Mouse (Mus musculus) embryonic stem cell, embryonic (primary cell): ENCODE measurements around the gene Asb14.

Experiments
- CTCF ChIA-PET, 4 experiments: fragments of 300-600 bp in 2 of 4; fragments of 350-600 bp in 2 of 4; sonication (Branson Sonifier 250); formaldehyde crosslinking; loops; one replicate each; lab custom pipeline; 2022; ENCODE audit warnings: inconsistent platforms in 2 of 4; lab: Charles Lee
- POLR2A ChIA-PET, 4 experiments: fragments of 300-600 bp in 2 of 4; fragments of 350-600 bp in 2 of 4; sonication (Branson Sonifier 250); formaldehyde crosslinking; loops; one replicate each; lab custom pipeline; 2022; ENCODE audit warnings: antibody characterized with exemption in 4 of 4, inconsistent platforms in 1 of 4; lab: Charles Lee

Gene Asb14

DNA sequence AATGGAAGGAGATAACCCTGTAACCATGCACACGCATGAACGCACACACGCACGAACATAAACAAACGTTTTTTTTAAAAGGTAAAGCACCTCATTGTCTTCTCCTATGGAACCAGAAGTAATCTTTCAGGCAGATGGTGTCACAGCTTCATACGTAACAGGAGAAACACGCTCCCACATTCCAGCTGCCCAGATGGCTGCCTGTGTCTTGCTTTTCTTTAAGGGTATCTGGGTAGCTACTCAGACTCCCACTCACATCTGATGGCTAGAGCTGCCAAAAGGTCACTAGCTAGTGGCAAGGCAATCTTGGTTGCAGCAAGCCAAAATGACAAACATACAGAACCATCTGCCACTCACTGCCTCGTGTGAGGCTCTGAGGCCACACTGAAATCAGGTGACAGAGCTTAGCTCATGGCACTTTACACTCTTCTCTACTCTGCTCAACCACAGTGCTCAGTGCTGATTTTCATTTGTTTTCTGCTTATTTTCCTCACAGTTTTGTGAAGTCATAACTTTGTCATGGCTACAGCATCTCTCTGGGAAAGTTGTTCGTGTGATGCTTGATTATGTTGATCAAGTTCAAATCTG is 19.4 kb downstream of the Asb14 start:
- CTCF ChIA-PET: interaction anchor here in 2 of 4 experiments (0.5 to 0.6 kb wide), 2 partner anchors 38 to 142 kb away, joined by 3 to 6 read pairs; no protein-coding TSS in a partner anchor

GRCm38 (mm10) chr14:26919310-26919709 is 25.0 kb downstream of the Asb14 start:
- ChIA-PET CTCF (no interaction called here), POLR2A (no interaction called here)

More for the DNA sequence above, 19.4 kb downstream of the Asb14 start:
- POLR2A ChIA-PET: interaction anchor here in 2 of 4 experiments (0.7 to 1.2 kb wide), 2 partner anchors 12 to 29 kb away, joined by 3 to 5 read pairs; no protein-coding TSS in a partner anchor

DNA sequence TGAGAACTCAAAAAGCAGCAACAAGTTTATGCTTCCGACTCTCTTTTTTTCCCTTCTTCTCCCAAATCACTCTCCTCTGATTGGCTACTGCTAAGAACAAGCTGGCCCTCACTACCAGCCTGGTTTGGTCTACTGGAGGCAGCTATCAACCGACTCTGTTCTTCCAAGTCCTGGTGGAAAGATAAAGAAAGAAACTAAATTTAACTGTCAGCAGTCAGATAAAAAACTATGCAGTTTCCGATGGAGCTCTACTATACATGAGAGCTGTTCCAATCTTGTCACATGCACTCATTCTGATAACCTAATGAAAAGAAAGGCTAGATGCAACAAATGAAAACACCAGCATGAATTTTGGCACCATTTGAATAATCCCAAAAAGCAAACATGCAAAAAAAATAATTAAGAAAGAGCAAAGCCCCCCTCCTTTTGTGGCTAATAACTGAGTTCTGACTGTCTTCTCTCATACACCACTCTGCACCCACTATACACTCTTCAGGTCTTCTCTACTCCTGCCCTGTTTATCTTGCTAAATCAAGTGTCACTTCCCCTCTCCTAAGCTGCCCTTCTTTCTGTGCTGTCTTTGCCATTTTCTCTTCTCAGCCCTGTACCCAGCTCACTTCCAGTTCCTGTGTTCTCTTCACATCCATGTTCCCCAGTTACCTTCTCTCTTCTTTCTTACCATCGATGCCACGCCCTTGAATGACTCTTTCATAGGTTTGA is 29.5 kb downstream of the Asb14 start:
- POLR2A ChIA-PET: interaction anchor here in 2 of 4 experiments (0.6 to 1.3 kb wide), 5 partner anchors 11 to 1091 kb away, joined by 3 to 9 read pairs (median 3); no protein-coding TSS in a partner anchor
- CTCF ChIA-PET: interaction anchor here in 1 of 4 experiments (0.6 kb wide), 1 partner anchor 36 kb away, joined by 3 read pairs; no protein-coding TSS in a partner anchor

DNA sequence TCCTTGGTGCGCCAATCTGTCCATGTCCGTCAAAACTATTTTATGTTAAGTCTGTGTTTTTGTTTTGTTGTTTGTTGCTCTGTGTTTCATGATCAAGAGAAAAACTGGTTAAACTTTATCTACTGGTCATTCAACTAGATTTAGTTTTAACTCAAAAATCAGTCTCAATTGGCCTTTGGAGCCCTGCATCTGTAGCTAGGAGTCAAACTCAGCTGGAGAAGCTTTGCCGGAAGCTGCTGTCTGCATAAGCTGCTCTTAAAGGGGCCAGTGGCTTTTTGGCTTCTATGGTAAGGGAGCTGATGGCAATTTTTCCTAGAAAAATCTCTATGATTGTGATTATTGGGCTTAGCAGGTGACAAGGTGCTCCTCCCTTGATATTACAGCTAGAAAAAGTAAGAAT is 40.5 kb downstream of the Asb14 start:
- POLR2A ChIA-PET: interaction anchor here in 2 of 4 experiments (0.6 to 2.0 kb wide), 5 partner anchors 11 to 67 kb away, joined by 3 to 4 read pairs (median 3); no protein-coding TSS in a partner anchor
- CTCF ChIA-PET: interaction anchor here in 1 of 4 experiments (0.6 kb wide), 1 partner anchor 36 kb away, joined by 3 read pairs; the partner anchor contains the start of gene Appl1

DNA sequence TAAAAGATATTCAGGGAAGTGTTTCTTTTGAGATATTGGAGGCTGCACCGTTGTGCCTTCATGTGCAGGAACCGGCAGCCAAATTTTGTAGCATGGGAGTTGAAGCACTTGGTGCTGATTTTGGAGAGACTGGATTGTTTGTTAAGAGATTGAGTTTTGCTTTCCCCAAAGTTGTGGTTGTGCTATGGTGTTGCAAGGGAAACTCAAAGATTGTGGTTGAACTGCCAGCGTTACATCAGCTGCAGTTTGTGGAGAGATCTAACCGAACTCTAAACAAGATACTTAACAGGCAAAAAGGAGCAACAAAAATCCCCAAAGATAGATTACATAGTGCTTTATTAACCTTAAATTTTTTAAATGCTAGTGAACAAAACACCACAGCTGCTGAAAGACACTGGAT is 41.2 kb downstream of the Asb14 start:
- CTCF ChIA-PET: no interaction called here

DNA sequence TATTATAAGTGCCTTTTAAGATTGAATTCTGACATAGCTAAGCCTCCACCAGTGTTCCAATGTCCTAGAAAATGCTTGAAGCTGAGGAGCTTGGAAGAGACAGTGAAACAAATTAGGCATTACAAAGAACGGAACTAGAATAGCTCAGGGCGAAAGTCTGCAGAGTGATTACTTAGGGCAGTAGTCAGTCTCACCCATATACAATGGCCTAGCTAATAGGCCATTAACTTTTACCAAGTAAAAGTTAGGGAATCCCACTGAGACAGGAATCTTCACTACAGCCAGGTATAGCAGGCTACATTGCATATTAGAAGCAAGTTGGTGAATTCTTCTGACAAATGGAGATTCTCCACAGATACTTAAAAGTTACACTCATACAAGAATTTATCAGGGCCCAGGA is 61.8 kb downstream of the Asb14 start:
- POLR2A ChIA-PET: interaction anchor here (0.9 to 2.1 kb wide), 9 partner anchors 10 to 33 kb away, joined by 3 to 11 read pairs (median 4); partner anchors contain the start of gene Appl1 (in 1 of the 4)
- CTCF ChIA-PET: interaction anchor here in 1 of 4 experiments (1.0 kb wide), 1 partner anchor 141 kb away, joined by 4 read pairs; no protein-coding TSS in a partner anchor

More for the DNA sequence above, 41.2 kb downstream of the Asb14 start:
- POLR2A ChIA-PET: interaction anchor here in 2 of 4 experiments (1.0 to 2.0 kb wide), 3 partner anchors 12 to 68 kb away, joined by 3 to 4 read pairs (median 3); no protein-coding TSS in a partner anchor

- ChIA-PET CTCF (interaction anchor here in 1 of 4 experiments (0.6 kb wide), 1 partner anchor 133 kb away, joined by 3 read pairs; no protein-coding TSS in a partner anchor), POLR2A (interaction anchor here in 3 of 4 experiments (0.6 to 2.2 kb wide), 8 partner anchors 9 to 214 kb away, joined by 3 to 17 read pairs (median 4); partner anchors contain the start of gene Appl1 (in 1 of the 3))
Observed at GRCm38 (mm10) chr14:26960518-26960917, 66.2 kb downstream of the Asb14 start.
